Mouse (Mus musculus): ENCODE data around the gene Mocs1. TPM values are rescaled to one million over a fixed set of nuclear protein-coding genes. Genes with fewer than 3 reads are reported as not detected.

Mocs1 gene
- 10 to 100 TPM; 14.6 to 15.9 TPM for total RNA-seq (2021)
- long read RNA-seq, experiment 1, partial matches to known transcripts: 0 of 4 reads
- long read RNA-seq, experiment 1, other reads (novel, unspliced or antisense): 3 of 4 reads
- long read RNA-seq, experiment 2, partial matches to known transcripts: 0 of 2 reads
- long read RNA-seq, experiment 2, other reads (novel, unspliced or antisense): 2 of 2 reads

- peak; percentile 91 for DNase-seq
Observed at GRCm38 (mm10) chr17:49428239-49428688, at the start of gene Mocs1. TSS of gene Mocs1 (plus strand) at chr17:49428362.

GRCm38 (mm10) chr17:49379645-49380044 lies 48.5 kb upstream of the Mocs1 start:
- DNase-seq: no peak

- DNase-seq: no peak
Observed at GRCm38 (mm10) chr17:49384217-49384943, 43.8 kb upstream of the Mocs1 start.

DNA sequence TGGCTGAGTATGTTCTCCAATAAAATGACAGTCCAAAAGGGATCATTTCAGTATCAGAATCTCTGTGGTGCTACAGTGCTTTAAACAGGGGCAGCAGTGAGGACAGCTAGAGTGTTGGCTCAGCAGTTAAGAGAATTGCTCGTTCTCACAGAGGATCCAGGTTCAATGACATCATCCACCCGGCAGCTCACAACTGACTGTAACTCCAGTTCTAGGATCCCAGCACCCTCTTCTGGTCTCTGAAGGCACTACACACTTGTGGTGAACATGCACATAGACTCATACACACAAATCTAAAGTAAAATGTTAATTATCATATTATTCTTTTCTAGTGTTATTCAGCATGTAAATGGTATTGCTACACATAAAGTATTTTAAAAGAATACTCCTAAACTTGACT lies 40.4 kb upstream of the Mocs1 start:
- no peak for DNase-seq

DNA sequence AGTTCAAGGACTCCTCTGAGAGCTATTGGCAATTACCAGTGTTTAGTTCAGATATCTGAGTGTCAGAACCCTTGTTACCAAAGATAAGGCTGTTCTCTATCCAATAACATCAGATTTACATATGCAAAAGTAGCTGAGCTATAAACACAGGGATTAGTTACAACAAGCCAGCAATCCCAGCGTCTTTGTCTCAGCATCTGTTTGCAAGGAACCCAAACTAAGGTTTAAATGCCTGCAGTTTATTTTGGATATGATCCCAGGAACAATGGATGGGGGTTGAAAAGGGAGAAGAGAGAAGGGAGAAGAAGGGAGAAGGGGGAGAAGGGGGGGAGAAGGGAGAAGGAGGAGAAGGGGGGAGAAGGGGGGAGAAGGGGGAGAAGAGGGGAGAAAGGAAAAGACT lies 35.4 kb upstream of the Mocs1 start:
- no peak for DNase-seq

- no peak for DNase-seq
Observed at GRCm38 (mm10) chr17:49394836-49395235, 33.3 kb upstream of the Mocs1 start.

- DNase-seq: no peak
Observed at GRCm38 (mm10) chr17:49399605-49400004, 28.6 kb upstream of the Mocs1 start.

- peak; percentile 75 for DNase-seq
Observed at GRCm38 (mm10) chr17:49400130-49400529, 28.0 kb upstream of the Mocs1 start.

DNA sequence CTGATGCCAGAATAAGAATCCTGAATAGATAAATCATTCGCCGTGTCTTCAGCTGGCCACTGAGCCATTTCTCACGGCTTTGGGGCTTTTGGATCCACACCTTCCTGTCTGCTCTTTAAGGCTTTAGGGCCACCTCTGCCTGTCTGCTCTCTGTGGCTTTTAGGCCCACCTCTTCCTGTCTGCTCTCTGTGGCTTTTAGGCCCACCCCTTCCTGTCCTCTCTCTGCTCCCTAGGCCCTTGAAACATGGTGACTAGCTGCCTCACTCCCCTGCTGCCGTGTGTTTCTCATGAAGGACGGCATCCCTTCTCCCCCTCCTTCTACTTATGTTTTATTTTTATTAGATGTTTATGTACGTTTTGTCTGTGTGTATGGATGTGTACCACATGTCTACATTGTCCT lies 25.0 kb upstream of the Mocs1 start:
- DNase-seq: no peak

DNA sequence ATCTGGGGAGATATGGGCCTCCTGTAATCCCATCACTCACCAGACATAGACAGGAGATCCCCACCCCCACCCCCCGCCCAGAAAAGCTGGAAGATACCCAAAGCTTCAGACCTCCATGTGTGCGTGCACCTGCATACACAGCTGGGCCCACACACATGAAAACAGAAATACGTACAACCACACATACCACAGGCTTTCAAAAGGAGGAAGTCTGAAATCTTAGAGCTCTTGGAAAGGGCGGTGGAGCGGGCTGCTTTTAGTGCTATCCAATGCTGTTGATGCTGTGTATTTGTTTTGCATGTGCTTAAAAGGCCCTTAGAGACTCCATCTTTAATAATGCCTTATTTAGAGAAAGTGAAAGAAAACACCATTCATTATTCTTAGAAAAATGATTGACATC lies 22.2 kb upstream of the Mocs1 start:
- no peak for DNase-seq

DNA sequence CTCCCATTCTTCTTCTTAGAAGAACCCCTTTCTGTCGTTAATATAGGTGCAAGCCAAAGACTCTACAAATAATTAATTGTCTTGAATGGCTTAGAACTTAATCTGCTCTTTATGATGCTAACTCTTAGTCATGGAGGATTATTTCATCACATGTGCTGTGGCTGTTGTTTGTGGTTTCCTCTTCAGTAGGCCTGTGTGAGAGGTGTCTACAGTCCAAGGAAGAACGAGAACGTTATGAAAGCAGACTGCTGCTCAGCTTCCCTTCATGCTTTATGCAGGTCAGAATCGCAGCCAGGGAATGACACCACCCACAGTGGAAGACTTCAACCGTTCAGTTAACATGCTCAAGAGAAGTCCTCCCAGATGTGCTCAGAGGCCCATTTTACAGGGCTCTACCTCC lies 15.2 kb upstream of the Mocs1 start:
- no peak for DNase-seq

- no peak for DNase-seq
Observed at GRCm38 (mm10) chr17:49413554-49413953, 14.6 kb upstream of the Mocs1 start.

DNA sequence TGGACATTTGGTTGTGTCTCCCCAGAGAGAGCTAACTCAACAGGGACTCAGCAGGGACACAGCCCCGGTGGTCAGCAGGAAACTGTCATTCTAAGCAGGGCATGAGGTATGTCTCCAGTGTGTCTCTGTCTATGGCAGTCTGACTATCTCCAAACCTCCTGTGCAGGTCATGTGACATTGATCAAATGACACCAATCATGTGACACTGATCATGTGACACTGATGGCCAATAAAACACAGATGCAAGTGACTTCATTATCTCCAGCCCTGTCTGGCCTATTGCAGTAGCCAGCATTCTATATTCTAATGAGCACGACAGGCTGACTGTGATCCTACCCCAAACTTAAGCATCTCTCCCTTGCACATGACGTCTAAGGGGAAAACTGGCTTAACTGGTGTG lies 11.9 kb upstream of the Mocs1 start:
- DNase-seq: no peak

DNA sequence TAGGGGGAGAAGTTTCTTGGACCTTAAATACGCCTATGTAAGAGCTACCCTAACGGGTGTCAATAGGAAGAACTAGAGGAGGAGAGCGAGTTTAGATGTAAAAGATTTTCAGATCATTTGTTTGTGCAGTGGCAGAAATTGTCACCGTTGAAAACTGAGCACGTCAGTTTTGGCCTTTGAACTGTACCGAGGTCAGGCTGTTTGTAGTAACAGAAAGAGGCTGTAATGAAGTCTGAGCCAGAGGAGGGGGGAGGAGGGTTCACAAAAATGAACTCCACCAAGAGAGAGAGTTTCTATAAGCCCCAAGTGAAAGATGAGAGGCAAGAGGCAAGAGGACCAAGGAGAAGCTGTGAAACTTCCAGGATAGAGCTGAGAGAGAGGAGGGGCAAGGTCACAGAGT lies 8.3 kb upstream of the Mocs1 start:
- DNase-seq: no peak

DNA sequence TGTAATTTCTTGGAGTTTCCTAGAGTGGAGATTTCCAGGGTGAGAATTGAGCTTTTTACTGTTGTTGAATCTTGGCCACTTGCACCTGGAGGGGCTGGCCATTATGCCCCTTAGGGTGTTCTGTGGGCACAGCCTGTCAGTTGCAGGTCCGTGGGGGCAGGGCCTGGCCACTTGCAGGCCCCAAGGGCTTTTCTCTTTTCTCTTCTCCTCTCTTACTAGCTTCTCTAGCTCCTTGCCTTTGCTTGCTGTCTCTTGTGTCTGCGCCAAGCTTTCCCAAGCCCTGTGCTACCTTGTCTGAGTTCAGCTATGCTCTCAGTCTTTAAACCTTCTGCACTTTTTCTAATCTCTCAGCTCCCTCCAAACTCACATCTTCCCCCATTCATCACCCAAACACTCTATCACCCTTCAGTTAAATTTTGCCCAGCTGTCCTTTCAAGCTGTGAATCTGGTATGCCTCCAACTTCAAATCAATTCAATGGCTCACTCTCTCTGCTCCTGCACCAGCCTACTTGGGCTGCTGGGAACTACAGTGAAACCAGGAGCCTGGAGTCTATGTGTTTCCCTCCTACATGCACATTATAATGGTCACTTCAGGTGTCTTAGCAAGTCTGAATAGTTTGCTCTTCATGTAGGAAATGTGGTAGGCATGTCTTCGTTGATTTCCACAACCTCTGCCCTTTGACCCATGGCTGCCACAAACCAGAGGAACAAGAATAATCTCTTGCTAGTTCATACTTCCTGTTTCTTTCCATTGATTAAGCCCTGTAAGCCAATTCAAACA lies 5.7 kb upstream of the Mocs1 start:
- no peak for DNase-seq

DNA sequence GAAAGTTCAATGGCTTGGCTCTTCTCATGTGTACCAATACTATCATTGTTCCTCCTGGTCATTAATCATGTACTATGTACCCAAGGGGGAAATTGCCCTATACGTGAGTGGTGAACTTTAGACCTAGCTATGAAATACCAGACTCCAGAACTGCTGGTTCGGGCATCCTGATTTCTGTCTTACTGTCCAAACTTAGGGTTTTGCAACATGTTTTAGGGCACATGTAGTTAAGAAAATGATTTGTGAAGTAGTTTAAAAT lies 5.2 kb upstream of the Mocs1 start:
- no peak for DNase-seq

GRCm38 (mm10) chr17:49423872-49424271 lies 4.3 kb upstream of the Mocs1 start:
- no peak for DNase-seq

GRCm38 (mm10) chr17:49427631-49428238 lies 427 bp upstream of the Mocs1 start:
- no peak for DNase-seq

DNA sequence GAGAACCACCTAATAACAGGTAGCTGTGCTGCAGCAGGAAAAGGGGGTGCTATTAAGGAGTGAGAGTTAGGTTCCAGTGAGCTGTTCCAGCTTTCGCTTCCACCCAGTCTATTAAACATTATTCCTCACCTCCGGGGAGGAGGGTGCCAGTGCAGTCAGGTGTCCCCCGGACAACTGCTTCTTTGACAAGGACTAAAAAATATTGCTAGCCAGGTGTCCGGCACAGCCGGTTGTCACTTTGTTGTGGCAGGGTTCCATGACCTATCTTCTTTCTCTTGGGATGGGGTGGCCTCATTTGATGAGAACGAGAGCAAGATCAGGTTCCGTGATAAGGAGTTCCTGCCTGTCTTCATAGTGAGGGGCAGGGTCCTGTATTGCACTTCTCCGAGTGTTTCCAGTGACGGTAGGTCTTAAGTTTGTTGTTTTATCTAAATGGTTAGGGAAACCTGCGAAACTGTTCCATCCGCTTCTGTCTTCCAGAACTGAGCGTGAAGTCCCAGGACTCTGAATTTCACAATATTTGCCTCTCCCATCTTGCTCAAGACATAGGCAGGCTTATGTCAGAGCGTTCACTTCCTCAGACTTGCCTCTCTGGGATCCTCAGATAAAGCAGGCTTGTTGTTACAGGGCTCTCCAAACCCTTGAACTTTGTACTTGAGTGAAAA lies 721 bp downstream of the Mocs1 start:
- DNase-seq: no peak

DNA sequence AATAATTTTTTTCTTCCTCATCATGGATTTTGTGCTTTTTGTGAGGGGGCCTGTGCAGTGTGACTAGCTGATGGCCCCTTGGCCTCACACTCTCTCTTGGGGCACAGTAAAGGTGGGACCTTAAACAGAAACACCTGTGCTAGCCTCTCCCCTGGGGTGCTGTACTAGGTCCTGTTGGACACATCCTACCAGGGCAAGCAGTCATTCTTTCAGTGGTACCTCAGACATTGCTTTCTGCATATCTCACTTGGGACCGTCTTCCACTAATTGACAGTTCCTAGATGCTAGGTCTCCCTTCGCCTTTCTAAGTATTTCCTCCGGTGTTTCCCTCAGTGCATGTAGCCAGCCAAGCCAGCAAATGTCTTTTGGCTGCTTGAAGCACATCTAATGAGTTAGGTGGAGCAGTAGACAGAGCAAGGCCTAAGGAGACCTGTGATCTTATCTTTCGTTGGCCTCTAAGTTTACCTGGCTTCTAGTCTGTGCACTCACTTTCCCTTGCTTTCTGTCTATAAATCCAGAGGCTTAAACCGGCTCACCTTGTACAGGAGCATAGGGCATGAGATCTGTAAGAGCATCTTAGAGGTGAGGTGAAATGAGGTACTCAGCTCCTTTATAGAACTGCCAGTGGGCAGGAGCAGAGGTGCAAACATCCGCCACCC lies 1.4 kb downstream of the Mocs1 start:
- DNase-seq: no peak

DNA sequence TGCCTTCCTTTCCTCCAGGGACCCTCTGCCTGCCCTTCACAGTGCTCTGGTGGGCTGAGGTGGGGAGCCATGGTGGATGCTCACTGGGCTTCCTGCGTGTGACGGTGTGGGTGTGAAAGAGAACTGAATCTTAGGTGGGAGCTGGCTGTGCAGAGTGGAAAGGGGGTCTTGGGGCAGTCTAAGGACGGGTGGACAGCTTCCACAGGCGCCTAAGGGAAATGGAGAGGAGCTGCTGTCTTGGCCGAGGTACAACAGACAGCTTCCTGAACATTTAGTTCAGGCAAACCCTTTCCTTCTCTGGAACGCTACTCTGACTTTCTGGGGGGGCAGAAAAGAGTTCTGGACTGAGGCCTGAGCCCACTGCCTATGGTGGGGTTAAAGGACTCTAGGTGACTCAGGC lies 2.0 kb downstream of the Mocs1 start:
- no peak for DNase-seq

GRCm38 (mm10) chr17:49431176-49431575 lies 3.0 kb downstream of the Mocs1 start:
- no peak for DNase-seq

Measured in gastrocnemius, postnatal 10 days (tissue).